Mouse (Mus musculus) hindbrain, embryonic 11.5 days (tissue): ENCODE data around the gene Zbtb18. TPM values are rescaled to one million over a fixed set of nuclear protein-coding genes. Genes with fewer than 3 reads are reported as not detected.

Experiments
- ATAC-seq: fragments of 200-750 bp; cut with Nextera tagmentation; 2 replicates; pipeline ENCODE4 v1.8.0; 2017; ENCODE audit warnings: mild to moderate bottlenecking, moderate TSS enrichment, moderate library complexity; ENCODE audit not compliant: low FRiP score
- DNase-seq: peaks from one replicate; pipeline ENCODE4 v3.0.0-alpha.2; 2015; ENCODE audit warnings: low spot score
- H3K27ac ChIP-seq: fragments of 300-500 bp; sonication (generic); 2 replicates; pipeline ENCODE4 v1.5.1; 2014; ENCODE audit warnings: mild to moderate bottlenecking, low read depth, low read length
- H3K27me3 ChIP-seq: fragments of 300-500 bp; sonication (generic); 2 replicates; pipeline ENCODE4 v1.6.1; 2014; ENCODE audit warnings: mild to moderate bottlenecking, low read length, moderate library complexity, mixed read lengths; ENCODE audit not compliant: control insufficient read depth, insufficient read depth
- H3K36me3 ChIP-seq: fragments of 300-500 bp; sonication (generic); 2 replicates; pipeline ENCODE4 v1.6.1; 2014; ENCODE audit warnings: mild to moderate bottlenecking, low read length, moderate library complexity, mixed read lengths; ENCODE audit not compliant: control insufficient read depth, insufficient read depth
- H3K4me1 ChIP-seq: fragments of 300-500 bp; sonication (generic); replicated peaks from 2 replicates; pipeline ENCODE4 v1.6.1; 2014; ENCODE audit warnings: low read length, mixed read lengths; ENCODE audit not compliant: control insufficient read depth, insufficient read depth
- H3K4me2 ChIP-seq: fragments of 300-500 bp; sonication (generic); replicated peaks from 2 replicates; pipeline ENCODE4 v1.6.1; 2014; ENCODE audit warnings: mild to moderate bottlenecking, low read depth, low read length
- H3K4me3 ChIP-seq: fragments of 300-500 bp; sonication (generic); 2 replicates; pipeline ENCODE4 v1.5.1; 2014; ENCODE audit warnings: low read depth, low read length
- H3K9ac ChIP-seq: fragments of 300-500 bp; sonication (generic); 2 replicates; pipeline ENCODE4 v1.6.1; 2014; ENCODE audit warnings: low read depth, low read length
- H3K9me3 ChIP-seq: fragments of 300-500 bp; sonication (generic); 2 replicates; pipeline ENCODE4 v1.6.1; 2016; ENCODE audit warnings: low read length; ENCODE audit not compliant: control insufficient read depth
- WGBS: fragments of 180-500 bp; shearing (Covaris S2); extraction: QIAGEN DNeasy Blood & Tissue Kit; methylation state at CpG from one replicate; pipeline ENCODE4 v1.1.7; 2014; 5-methylcytosine and 5-hydroxymethylcytosine counted together
- polyA plus RNA-seq: library from polyadenylated mRNA; unstranded; fragments of >200 nt; fragmentation: Nextera tagmentation; extraction: Ambion mirVana; gene quantifications from 2 replicates; pipeline ENCODE4 v1.2.1, GENCODE M21; 2014

The Zbtb18 gene
- polyA plus RNA-seq, 1 experiment from 2014 or later: 20.0 TPM

DNA sequence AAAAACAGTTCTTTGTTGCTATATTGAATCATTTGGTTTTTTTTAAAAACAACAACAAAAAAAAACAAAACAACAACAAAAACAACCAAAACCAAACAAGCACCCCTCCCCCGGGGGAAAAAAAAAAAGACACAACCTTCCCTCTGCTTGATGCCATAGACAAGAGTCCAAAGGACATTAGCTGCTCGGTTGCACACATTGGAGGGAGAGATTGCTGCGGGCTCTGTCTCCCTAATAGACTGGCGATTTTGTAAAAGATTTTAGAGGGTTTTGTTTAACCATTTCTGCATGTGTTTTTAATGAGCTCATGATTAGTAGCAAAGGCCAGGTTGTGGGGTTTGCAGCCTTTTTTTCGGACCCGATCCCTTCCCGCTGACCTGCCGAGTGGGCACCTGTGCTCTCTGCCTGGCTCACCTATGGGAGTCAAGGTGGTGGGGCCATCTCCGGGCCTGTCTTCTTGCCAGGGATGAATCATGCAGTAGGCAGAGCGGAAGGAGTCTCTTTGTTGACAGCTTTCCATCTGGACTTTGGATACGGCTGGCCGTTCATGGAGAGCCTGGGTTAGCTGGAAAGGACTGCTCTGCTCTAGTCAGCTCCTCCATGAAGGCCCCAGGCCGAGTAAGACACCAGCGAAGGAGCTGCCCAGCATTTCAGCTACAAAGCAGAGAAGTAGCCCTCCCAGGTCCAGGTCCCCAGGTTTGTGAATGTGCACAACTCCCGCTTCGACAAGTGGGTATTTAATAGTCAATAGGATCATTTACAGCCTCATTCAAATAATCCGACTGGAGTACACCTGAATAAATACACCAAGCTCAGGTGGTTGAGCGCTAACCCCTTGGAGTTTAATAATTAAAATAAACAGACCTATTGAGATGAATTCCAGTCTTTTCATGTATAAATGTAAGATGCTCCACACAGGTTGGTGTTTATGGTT, 16.6 kb downstream of the Zbtb18 start:
- Histone ChIP-seq H3K9me3 (no peaks in the 10 kb centered on the region), H3K27ac (no peak overlapping the region), H3K27me3 (no peaks in the 10 kb centered on the region), H3K4me3 (no peak overlapping the region), H3K4me2 (no peak overlapping the region), H3K4me1 (peaks cover 2% of the 10 kb centered on the region; the same call in 1 of the 2 replicates), H3K9ac (no peak overlapping the region), H3K36me3 (no peaks in the 10 kb centered on the region)
- DNase-seq (no peak), ATAC-seq (no peak)
- 62% methylated on average over 18 of the region's 18 CpGs for WGBS

DNA sequence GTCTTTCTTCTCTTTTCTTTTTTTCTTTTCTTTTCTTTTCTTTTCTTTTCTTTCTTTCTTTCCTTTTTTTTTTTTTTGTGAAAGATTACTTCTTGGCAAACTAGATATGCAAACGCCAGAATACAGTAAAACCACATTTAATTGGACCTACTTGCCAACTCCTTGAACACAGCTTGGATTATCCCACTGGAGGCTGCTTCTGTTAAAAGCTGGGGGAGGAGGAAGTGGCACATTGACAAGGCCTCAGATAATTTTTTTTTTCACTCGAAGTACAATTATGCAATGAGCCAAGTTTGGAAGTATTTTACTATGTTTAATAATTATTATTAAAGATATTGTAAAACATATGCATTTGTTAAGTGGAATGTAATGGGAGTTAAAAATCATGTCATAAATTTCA, 17.4 kb downstream of the Zbtb18 start:
- ATAC-seq (no peak), DNase-seq (no peak)
- no peak overlapping the region for H3K27ac ChIP-seq
- H3K4me3 ChIP-seq: no peak overlapping the region
- no peak overlapping the region for H3K9ac ChIP-seq
- no peaks in the 10 kb centered on the region for H3K9me3 ChIP-seq
- WGBS: 79% methylated on average over 2 of the region's 2 CpGs
- no peaks in the 10 kb centered on the region for H3K36me3 ChIP-seq
- no peaks in the 10 kb centered on the region for H3K27me3 ChIP-seq
- no peak overlapping the region for H3K4me2 ChIP-seq
- H3K4me1 ChIP-seq: peaks cover 2% of the 10 kb centered on the region; the same call in 1 of the 2 replicates

DNA sequence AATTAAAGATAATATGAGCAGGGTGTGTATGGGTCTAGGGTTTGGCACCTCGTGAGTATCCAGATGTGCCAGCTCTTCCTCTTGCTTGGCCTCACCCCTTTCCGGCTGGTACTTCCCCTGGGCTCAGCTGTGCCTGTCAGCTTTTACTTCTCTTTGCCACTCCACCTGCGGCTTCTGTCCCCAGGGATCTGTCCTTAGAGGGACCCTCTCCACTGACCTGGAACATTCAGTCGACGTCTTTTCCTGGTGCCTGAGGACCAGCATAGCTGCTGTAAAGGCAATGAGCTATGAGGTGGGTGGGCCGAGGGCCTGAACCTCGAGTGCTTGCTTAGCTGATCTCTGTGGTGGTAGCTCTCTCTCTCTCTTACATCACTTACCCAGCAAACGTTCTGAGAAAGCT, 25.0 kb downstream of the Zbtb18 start:
- no peak for DNase-seq
- Histone ChIP-seq H3K4me1 (no peaks in the 10 kb centered on the region), H3K27me3 (no peaks in the 10 kb centered on the region), H3K9me3 (no peaks in the 10 kb centered on the region), H3K9ac (no peak overlapping the region), H3K27ac (no peak overlapping the region), H3K4me2 (no peak overlapping the region), H3K4me3 (no peak overlapping the region), H3K36me3 (no peaks in the 10 kb centered on the region)
- ATAC-seq: no peak
- WGBS: 70% methylated on average over 8 of the region's 8 CpGs

DNA sequence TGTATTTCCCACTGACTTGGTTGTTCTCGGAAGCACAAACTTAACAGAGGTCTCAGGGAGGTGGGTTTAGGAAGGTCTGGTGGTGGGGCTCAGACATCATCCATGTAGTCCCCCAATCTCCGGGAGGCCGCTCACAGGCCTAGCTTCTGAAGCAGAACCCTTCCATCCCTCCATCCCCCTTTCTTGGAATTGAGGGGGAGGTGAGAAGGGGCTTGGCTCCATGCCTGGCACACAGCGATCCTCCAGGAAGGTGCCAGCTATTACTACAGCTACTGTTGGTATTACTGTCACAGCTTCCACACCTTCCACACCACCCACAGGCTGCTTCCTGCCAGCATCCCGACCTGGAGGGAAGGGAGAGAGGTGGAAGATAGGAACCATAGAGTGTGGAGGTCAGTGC, 26.3 kb downstream of the Zbtb18 start:
- 91% methylated on average over 5 of the region's 5 CpGs for WGBS
- DNase-seq (no peak), ATAC-seq (no peak)
- no peaks in the 10 kb centered on the region for H3K9me3 ChIP-seq
- H3K27ac ChIP-seq: no peak overlapping the region
- H3K36me3 ChIP-seq: no peaks in the 10 kb centered on the region
- H3K4me2 ChIP-seq: no peak overlapping the region
- H3K4me3 ChIP-seq: no peak overlapping the region
- H3K9ac ChIP-seq: no peak overlapping the region
- no peaks in the 10 kb centered on the region for H3K4me1 ChIP-seq
- no peaks in the 10 kb centered on the region for H3K27me3 ChIP-seq

DNA sequence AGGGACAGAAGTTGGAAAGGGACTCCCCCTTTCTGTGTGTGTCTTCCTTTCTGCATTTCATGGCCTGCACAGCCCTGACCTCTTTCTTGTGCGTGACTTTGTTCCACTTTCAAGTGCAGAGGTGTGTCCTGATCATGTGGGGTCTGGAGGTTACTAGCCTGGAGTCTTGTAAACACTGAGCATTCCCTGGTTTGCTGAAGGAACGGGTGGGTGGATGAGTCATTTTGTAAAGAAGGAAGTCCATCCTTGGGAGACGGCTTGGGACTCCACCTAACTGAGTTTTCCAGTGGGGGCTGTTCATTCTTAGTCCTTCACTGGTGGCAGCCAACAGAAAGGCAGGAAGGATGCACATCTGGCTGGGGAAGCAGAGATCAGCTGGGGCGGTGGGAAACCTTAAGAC, 27.9 kb downstream of the Zbtb18 start:
- Histone ChIP-seq H3K9me3 (no peaks in the 10 kb centered on the region), H3K27ac (no peak overlapping the region), H3K4me2 (no peak overlapping the region), H3K4me3 (no peak overlapping the region), H3K27me3 (no peaks in the 10 kb centered on the region), H3K36me3 (no peaks in the 10 kb centered on the region), H3K9ac (no peak overlapping the region), H3K4me1 (no peaks in the 10 kb centered on the region)
- ATAC-seq (no peak), DNase-seq (no peak)
- 79% methylated on average over 4 of the region's 4 CpGs for WGBS

DNA sequence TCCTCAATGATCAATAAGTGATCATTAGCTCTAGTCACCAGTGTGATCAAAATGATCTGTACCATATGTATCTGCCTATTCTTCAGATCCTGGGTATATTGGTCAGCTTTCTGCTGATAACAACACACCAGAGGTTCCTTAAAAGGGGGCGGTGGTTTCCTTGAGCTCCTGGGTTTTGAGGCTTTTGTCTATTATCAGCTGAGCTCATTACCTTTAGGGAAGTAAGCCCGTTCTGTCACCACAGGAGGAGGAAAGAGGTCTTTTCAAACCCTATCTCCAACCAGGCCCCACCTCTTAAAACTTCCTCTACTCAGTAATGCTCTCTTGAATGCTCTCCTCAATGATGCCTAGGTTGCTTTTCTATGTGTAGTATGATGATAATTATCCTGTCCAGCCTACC, 28.8 kb downstream of the Zbtb18 start:
- DNase-seq: no peak
- ATAC-seq: no peak
- WGBS: 81% methylated on average over 2 of the region's 2 CpGs
- H3K36me3 ChIP-seq: no peaks in the 10 kb centered on the region
- no peak overlapping the region for H3K4me3 ChIP-seq
- H3K9me3 ChIP-seq: no peaks in the 10 kb centered on the region
- no peaks in the 10 kb centered on the region for H3K27me3 ChIP-seq
- no peak overlapping the region for H3K4me2 ChIP-seq
- H3K27ac ChIP-seq: no peak overlapping the region
- no peaks in the 10 kb centered on the region for H3K4me1 ChIP-seq
- H3K9ac ChIP-seq: no peak overlapping the region

DNA sequence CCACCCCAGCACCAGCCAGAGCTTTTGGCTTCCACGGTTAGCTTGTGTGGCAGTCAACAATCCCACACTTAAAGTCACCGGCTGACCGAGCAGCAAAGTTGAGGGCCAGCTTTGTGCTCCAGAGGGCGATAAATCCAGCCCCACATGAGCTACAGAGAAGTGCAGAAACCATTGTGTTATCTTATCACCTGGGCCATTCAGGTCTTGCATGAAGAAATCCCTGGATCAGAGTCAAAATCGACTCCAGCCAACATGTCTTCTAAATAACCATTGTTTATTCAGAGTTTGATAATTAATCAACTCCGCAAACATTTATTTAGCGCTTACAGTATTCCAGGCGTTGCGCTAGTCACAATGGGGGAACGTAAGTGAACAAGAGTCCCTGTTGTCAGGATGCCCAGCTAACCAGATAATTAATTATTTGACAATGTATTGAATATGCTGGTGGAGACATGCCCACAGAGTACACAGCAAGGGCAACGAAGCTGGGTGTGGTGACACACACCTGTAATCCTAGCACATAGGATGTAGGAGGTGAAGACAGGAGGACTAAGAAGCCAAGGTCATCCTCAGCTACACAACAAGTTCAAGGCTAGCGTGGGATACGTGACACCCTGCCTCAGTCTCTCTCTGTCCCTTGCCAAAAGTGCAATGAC, 33.5 kb downstream of the Zbtb18 start:
- Histone ChIP-seq H3K4me3 (no peak overlapping the region), H3K4me1 (no peaks in the 10 kb centered on the region), H3K36me3 (no peaks in the 10 kb centered on the region), H3K4me2 (no peak overlapping the region), H3K9ac (no peak overlapping the region), H3K27me3 (no peaks in the 10 kb centered on the region), H3K27ac (no peak overlapping the region), H3K9me3 (no peaks in the 10 kb centered on the region)
- no peak for ATAC-seq
- DNase-seq: no peak
- WGBS: 89% methylated on average over 13 of the region's 13 CpGs

DNA sequence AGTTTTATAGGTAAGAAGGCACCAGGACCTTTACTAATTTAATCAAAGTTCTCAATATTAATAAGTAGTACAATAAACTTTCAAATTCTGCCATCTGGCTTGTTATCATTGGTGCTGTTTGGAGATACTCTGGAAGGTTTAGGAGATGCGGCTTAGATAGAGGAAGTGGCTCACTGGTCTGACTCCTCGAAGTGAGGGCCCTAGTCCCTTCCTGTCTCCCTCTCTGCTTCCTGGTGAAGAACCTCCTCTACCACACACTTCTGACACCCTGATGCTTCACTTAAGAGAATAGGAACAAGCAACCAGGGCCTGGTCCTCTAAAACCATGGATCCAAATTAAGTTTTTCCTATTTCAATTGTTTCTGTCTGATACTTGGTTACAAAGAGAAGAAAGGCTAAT, 36.4 kb downstream of the Zbtb18 start:
- Histone ChIP-seq H3K27me3 (no peaks in the 10 kb centered on the region), H3K4me2 (no peak overlapping the region), H3K4me3 (no peak overlapping the region), H3K9me3 (no peaks in the 10 kb centered on the region), H3K36me3 (no peaks in the 10 kb centered on the region), H3K27ac (no peak overlapping the region), H3K9ac (no peak overlapping the region), H3K4me1 (no peaks in the 10 kb centered on the region)
- no peak for DNase-seq
- WGBS: 74% methylated on average over 2 of the region's 2 CpGs
- no peak for ATAC-seq
